Comparison of ENCODE assay signal across 21 mouse cellular contexts in genomic region chr2:85560226-85560625, GRCm38 (mm10). TPM values are rescaled to one million over a fixed set of nuclear protein-coding genes. Genes with fewer than 3 reads are reported as not detected.
DNase-seq lines count a peak whose midpoint lies in the region; ATAC-seq and TF ChIP-seq lines count a peak whose summit lies in the region.
"Had no signal": no experiment of that assay in that cellular context is flagged by ENCODE, and none has a peak within 500 bp of the region (broad histone marks: within the 10 kb centered on the region; RNA-seq: fewer than 3 reads in every experiment).

No protein-coding gene starts in this region.

- no peak overlapping the region for H3K27ac ChIP-seq in intestine, embryonic 14.5 days (ENCODE audit: low read depth)
- H3K27ac ChIP-seq in intestine, embryonic 15.5 days, result no peak overlapping the region
- no peak overlapping the region for H3K27ac ChIP-seq in lung, postnatal 0 days (ENCODE audit: low read length)
- H3K27ac ChIP-seq in hindbrain, embryonic 16.5 days (ENCODE audit: low read depth, low read length), result no peak overlapping the region
- no peak overlapping the region for H3K27ac ChIP-seq in hindbrain, embryonic 13.5 days
- H3K27ac ChIP-seq: hindbrain, embryonic 10.5 days; hindbrain, embryonic 15.5 days had no signal

- no peak for TF ChIP-seq CTCF in lung, postnatal 0 days (IDR thresholded peaks at IDR 0.05)

- H3K4me3 ChIP-seq in intestine, embryonic 14.5 days (ENCODE audit: low read depth, low read length), result no peak overlapping the region
- H3K4me3 ChIP-seq in intestine, embryonic 15.5 days (replicated peaks), result no peak overlapping the region
- H3K4me3 ChIP-seq in lung, postnatal 0 days (ENCODE audit: low read depth, low read length), result no peak overlapping the region
- H3K4me3 ChIP-seq in hindbrain, embryonic 16.5 days (ENCODE audit: low read length), result no peak overlapping the region
- no peak overlapping the region for H3K4me3 ChIP-seq in hindbrain, embryonic 13.5 days
- H3K4me3 ChIP-seq: heart, embryonic 12.5 days; hindbrain, embryonic 10.5 days; hindbrain, embryonic 15.5 days had no signal

- WGBS in intestine, embryonic 14.5 days, result 23% methylated on average over 4 of the region's 4 CpGs
- 23% methylated on average over 4 of the region's 4 CpGs for WGBS in intestine, embryonic 15.5 days
- 21% methylated on average over 4 of the region's 4 CpGs for WGBS in lung, postnatal 0 days
- 70% methylated on average over 4 of the region's 4 CpGs for WGBS in hindbrain, embryonic 16.5 days
- WGBS in hindbrain, embryonic 13.5 days, result 82% methylated on average over 4 of the region's 4 CpGs

- H3K9ac ChIP-seq in intestine, embryonic 14.5 days (ENCODE audit: low read length), result no peak overlapping the region
- H3K9ac ChIP-seq in intestine, embryonic 15.5 days, result no peak overlapping the region
- H3K9ac ChIP-seq in lung, postnatal 0 days (replicated peaks; ENCODE audit: low read depth), result no peak overlapping the region
- H3K9ac ChIP-seq in hindbrain, embryonic 16.5 days (ENCODE audit: low read depth, low read length), result no peak overlapping the region
- H3K9ac ChIP-seq in hindbrain, embryonic 13.5 days, result no peak overlapping the region
- H3K9ac ChIP-seq: heart, embryonic 12.5 days; hindbrain, embryonic 15.5 days had no signal

- no peaks in the 10 kb centered on the region for H3K36me3 ChIP-seq in intestine, embryonic 14.5 days (ENCODE audit: control insufficient read depth, insufficient read depth, low read length)
- H3K36me3 ChIP-seq in intestine, embryonic 15.5 days, result no peaks in the 10 kb centered on the region
- no peaks in the 10 kb centered on the region for H3K36me3 ChIP-seq in lung, postnatal 0 days (ENCODE audit: insufficient read depth, low read length)
- H3K36me3 ChIP-seq in hindbrain, embryonic 16.5 days (ENCODE audit: control insufficient read depth, insufficient read depth, low read length), result no peaks in the 10 kb centered on the region
- H3K36me3 ChIP-seq in hindbrain, embryonic 13.5 days, result no peaks in the 10 kb centered on the region
- H3K36me3 ChIP-seq: heart, embryonic 12.5 days; hindbrain, embryonic 10.5 days; hindbrain, embryonic 15.5 days had no signal

- H3K27me3 ChIP-seq in intestine, embryonic 14.5 days (replicated peaks; ENCODE audit: control insufficient read depth, insufficient read depth, low read length), result no peaks in the 10 kb centered on the region
- H3K27me3 ChIP-seq in intestine, embryonic 15.5 days (replicated peaks), result no peaks in the 10 kb centered on the region
- H3K27me3 ChIP-seq in lung, postnatal 0 days (replicated peaks; ENCODE audit: insufficient read depth, low read length), result no peaks in the 10 kb centered on the region
- no peaks in the 10 kb centered on the region for H3K27me3 ChIP-seq in hindbrain, embryonic 16.5 days (replicated peaks; ENCODE audit: control insufficient read depth, insufficient read depth, low read length)
- H3K27me3 ChIP-seq in hindbrain, embryonic 13.5 days, result no peaks in the 10 kb centered on the region
- H3K27me3 ChIP-seq: heart, embryonic 12.5 days; hindbrain, embryonic 15.5 days had no signal

- H3K4me1 ChIP-seq in intestine, embryonic 14.5 days (replicated peaks; ENCODE audit: control insufficient read depth, insufficient read depth, low read length), result no peaks in the 10 kb centered on the region
- H3K4me1 ChIP-seq in intestine, embryonic 15.5 days (replicated peaks), result no peaks in the 10 kb centered on the region
- no peaks in the 10 kb centered on the region for H3K4me1 ChIP-seq in lung, postnatal 0 days (ENCODE audit: insufficient read depth, low read depth, low read length)
- no peaks in the 10 kb centered on the region for H3K4me1 ChIP-seq in hindbrain, embryonic 16.5 days (ENCODE audit: control insufficient read depth, insufficient read depth, low read depth, low read length)
- H3K4me1 ChIP-seq in hindbrain, embryonic 13.5 days (replicated peaks), result no peaks in the 10 kb centered on the region
- H3K4me1 ChIP-seq: heart, embryonic 12.5 days; hindbrain, embryonic 10.5 days; hindbrain, embryonic 15.5 days had no signal

- DNase-seq in intestine, embryonic 14.5 days (ENCODE audit: low spot score), result no peak
- DNase-seq in lung, postnatal 14 days, result peak; percentile 8
- no peak for DNase-seq in lung, postnatal 0 days (ENCODE audit: low spot score)
- DNase-seq in 416B (ENCODE audit: low read depth) (peak; percentile 24), MEL-GATA-1-ER (ENCODE audit: extremely low read depth, low read depth) (peak; percentile 52)
- DNase-seq: adrenal gland, postnatal 25 days; cerebellum, adult 18-20 months; cerebellum, adult 9-11 months; cerebellum, postnatal 36 days; gastrocnemius, postnatal 14 days had no signal

- no peaks in the 10 kb centered on the region for H3K9me3 ChIP-seq in intestine, embryonic 14.5 days (ENCODE audit: control insufficient read depth, low read length)
- H3K9me3 ChIP-seq in intestine, embryonic 15.5 days, result no peaks in the 10 kb centered on the region
- no peaks in the 10 kb centered on the region for H3K9me3 ChIP-seq in lung, postnatal 0 days (ENCODE audit: low read length)
- H3K9me3 ChIP-seq in hindbrain, embryonic 16.5 days (ENCODE audit: control insufficient read depth, low read length), result no peaks in the 10 kb centered on the region
- H3K9me3 ChIP-seq in hindbrain, embryonic 13.5 days, result no peaks in the 10 kb centered on the region
- H3K9me3 ChIP-seq: heart, embryonic 12.5 days; hindbrain, embryonic 10.5 days; hindbrain, embryonic 15.5 days had no signal

- 0 out of 2 replicates have a peak, but pooled peaks have one; percentile 55 for ATAC-seq in intestine, embryonic 14.5 days (replicated peaks; ENCODE audit: low FRiP score, low TSS enrichment, low read depth)
- ATAC-seq in intestine, embryonic 15.5 days, result no peak
- ATAC-seq in lung, postnatal 0 days, result no peak
- ATAC-seq in hindbrain, embryonic 16.5 days, result no peak
- no peak for ATAC-seq in hindbrain, embryonic 13.5 days (ENCODE audit: low FRiP score)
- ATAC-seq: forebrain, embryonic 14.5 days; inflammation-experienced regulatory T-cells, adult 6 months had no signal

- H3K4me2 ChIP-seq in intestine, embryonic 14.5 days (ENCODE audit: low read length), result no peak overlapping the region
- no peak overlapping the region for H3K4me2 ChIP-seq in intestine, embryonic 15.5 days (replicated peaks)
- no peak overlapping the region for H3K4me2 ChIP-seq in lung, postnatal 0 days (replicated peaks; ENCODE audit: low read depth, low read length)
- H3K4me2 ChIP-seq in hindbrain, embryonic 16.5 days (ENCODE audit: low read length), result no peak overlapping the region
- H3K4me2 ChIP-seq in hindbrain, embryonic 13.5 days, result no peak overlapping the region
- H3K4me2 ChIP-seq: heart, embryonic 12.5 days; hindbrain, embryonic 15.5 days had no signal

- TF ChIP-seq EP300 in lung, postnatal 0 days (IDR thresholded peaks at IDR 0.05), result no peak

RNA-seq across cellular contexts. Expression of gene Olfr996, which starts 18.8 kb away (rescaled TPM):
- not detected in 2 replicates for polyA plus RNA-seq in intestine, embryonic 14.5 days (2014; fragmentation: Nextera tagmentation; extraction: Ambion mirVana)
- polyA plus RNA-seq in intestine, embryonic 15.5 days (2015; fragmentation: Nextera tagmentation; extraction: Ambion mirVana), result not detected in 2 replicates
- polyA plus RNA-seq in lung, postnatal 0 days (2015; fragmentation: Nextera tagmentation; extraction: Ambion mirVana), result not detected in 2 replicates
- not detected in 2 replicates for polyA plus RNA-seq in hindbrain, embryonic 16.5 days (2015; fragmentation: Nextera tagmentation; extraction: Ambion mirVana)
- not detected in 2 replicates for polyA plus RNA-seq in hindbrain, embryonic 13.5 days (2015; fragmentation: Nextera tagmentation; extraction: Ambion mirVana)
- polyA plus RNA-seq: embryonic facial prominence, embryonic 14.5 days; forebrain, embryonic 14.5 days; gonadal fat pad, adult 2 months; heart, embryonic 12.5 days; heart, embryonic 16.5 days; hindbrain, embryonic 10.5 days; hindbrain, embryonic 15.5 days; inflammation-experienced regulatory T-cells, adult 6 months had no signal

RNA-seq across cellular contexts. Expression of gene Olfr998, which starts 28.5 kb away (rescaled TPM):
- polyA plus RNA-seq in intestine, embryonic 14.5 days (2014; fragmentation: Nextera tagmentation; extraction: Ambion mirVana), result not detected in 2 replicates
- not detected in 2 replicates for polyA plus RNA-seq in intestine, embryonic 15.5 days (2015; fragmentation: Nextera tagmentation; extraction: Ambion mirVana)
- polyA plus RNA-seq in lung, postnatal 0 days (2015; fragmentation: Nextera tagmentation; extraction: Ambion mirVana), result not detected in 2 replicates
- polyA plus RNA-seq in hindbrain, embryonic 16.5 days (2015; fragmentation: Nextera tagmentation; extraction: Ambion mirVana), result not detected in 2 replicates
- polyA plus RNA-seq in hindbrain, embryonic 13.5 days (2015; fragmentation: Nextera tagmentation; extraction: Ambion mirVana), result not detected in 2 replicates
- polyA plus RNA-seq: embryonic facial prominence, embryonic 14.5 days; forebrain, embryonic 14.5 days; gonadal fat pad, adult 2 months; heart, embryonic 12.5 days; heart, embryonic 16.5 days; hindbrain, embryonic 10.5 days; hindbrain, embryonic 15.5 days; inflammation-experienced regulatory T-cells, adult 6 months had no signal

RNA-seq across cellular contexts. Expression of gene 4833423E24Rik, which starts 41.4 kb away (rescaled TPM):
- polyA plus RNA-seq in intestine, embryonic 14.5 days (2014; fragmentation: Nextera tagmentation; extraction: Ambion mirVana), result not detected in 2 replicates
- 0.06 and 0.10 TPM in 2 replicates for polyA plus RNA-seq in intestine, embryonic 15.5 days (2015; fragmentation: Nextera tagmentation; extraction: Ambion mirVana)
- 3.2 and 3.8 TPM in 2 replicates for polyA plus RNA-seq in lung, postnatal 0 days (2015; fragmentation: Nextera tagmentation; extraction: Ambion mirVana)
- polyA plus RNA-seq in hindbrain, embryonic 16.5 days (2015; fragmentation: Nextera tagmentation; extraction: Ambion mirVana), result 0.09 and 0.28 TPM in 2 replicates
- polyA plus RNA-seq in hindbrain, embryonic 13.5 days (2015; fragmentation: Nextera tagmentation; extraction: Ambion mirVana), result not detected in 2 replicates
- polyA plus RNA-seq: gonadal fat pad, adult 2 months; heart, embryonic 12.5 days; hindbrain, embryonic 10.5 days; inflammation-experienced regulatory T-cells, adult 6 months had no signal

RNA-seq across cellular contexts. Expression of gene Olfr1000, which starts 51.5 kb away (rescaled TPM):
- not detected in 2 replicates for polyA plus RNA-seq in intestine, embryonic 14.5 days (2014; fragmentation: Nextera tagmentation; extraction: Ambion mirVana)
- polyA plus RNA-seq in intestine, embryonic 15.5 days (2015; fragmentation: Nextera tagmentation; extraction: Ambion mirVana), result not detected in 2 replicates
- not detected in 2 replicates for polyA plus RNA-seq in lung, postnatal 0 days (2015; fragmentation: Nextera tagmentation; extraction: Ambion mirVana)
- not detected in 2 replicates for polyA plus RNA-seq in hindbrain, embryonic 16.5 days (2015; fragmentation: Nextera tagmentation; extraction: Ambion mirVana)
- not detected in 2 replicates for polyA plus RNA-seq in hindbrain, embryonic 13.5 days (2015; fragmentation: Nextera tagmentation; extraction: Ambion mirVana)
- polyA plus RNA-seq: embryonic facial prominence, embryonic 14.5 days; forebrain, embryonic 14.5 days; gonadal fat pad, adult 2 months; heart, embryonic 12.5 days; heart, embryonic 16.5 days; hindbrain, embryonic 10.5 days; hindbrain, embryonic 15.5 days; inflammation-experienced regulatory T-cells, adult 6 months had no signal

Comparison
In these comparisons a context has a peak if more than half of its experiments do, and no peak if none do; other contexts are left out.
1. DNase-seq: peak in lung, postnatal 14 days (single experiment), 416B (single experiment) and MEL-GATA-1-ER (single experiment); none in intestine, embryonic 14.5 days (single experiment) and lung, postnatal 0 days (single experiment).